Mouse (Mus musculus) Patski (cell line): ENCODE results near the gene Zscan22. TPM values are rescaled to one million over a fixed set of nuclear protein-coding genes. Genes with fewer than 3 reads are reported as not detected.
"Not testable (repeated sequence)": the region's sequence is repeated elsewhere in the genome, so short reads cannot be mapped to it uniquely, and the experiment has no call there.

Experiments
- ATAC-seq: fragments of 100-300 bp; one replicate; pipeline ENCODE4 v1.8.0; 2021
- CTCF ChIA-PET: fragments of 350-600 bp; sonication (Branson Sonifier 250); formaldehyde crosslinking; loops from one replicate; lab custom pipeline; 2022; ENCODE audit warnings: inconsistent platforms; lab: Charles Lee
- POLR2A ChIA-PET: fragments of 350-600 bp; sonication (Branson Sonifier 250); formaldehyde crosslinking; loops from one replicate; lab custom pipeline; 2022; ENCODE audit warnings: antibody characterized with exemption, inconsistent platforms; lab: Charles Lee
- DNase-seq: peaks from one replicate; pipeline ENCODE4 v3.0.0-alpha.2; 2011; ENCODE audit warnings: low read depth, low spot score
- H3K27me3 ChIP-seq: fragments of 371-371 bp; one replicate; pipeline ENCODE4 v1.5.1; 2021
- CTCF ChIP-seq: fragments of 100-300 bp; IDR thresholded peaks from one replicate; pipeline ENCODE4 v1.5.1; 2021
- in situ Hi-C: fragments of 300-500 bp; cut with MboI; formaldehyde crosslinking; loops from 3 replicates; pipeline ENCODE4 v1.11.1; 2018; ENCODE audit warnings: low pct_unique_long_range_greater_than_20kb, mixed read lengths
- polyA plus RNA-seq: library from polyadenylated mRNA; unstranded; gene quantifications from one replicate; pipeline ENCODE4 v1.2.3, GENCODE M21; 2021

Zscan22 gene
- polyA plus RNA-seq, 1 experiment from 2014 or later, result 15.7 TPM

GRCm38 (mm10) chr7:12903623-12904022 lies 6.0 kb downstream of the Zscan22 start:
- in situ Hi-C loops, result no loop called here
- CTCF ChIA-PET, result interaction anchor here (1.5 kb wide), 1 partner anchor 9 kb away, joined by 5 read pairs; no protein-coding TSS in a partner anchor
- POLR2A ChIA-PET, result interaction anchor here (0.6 kb wide), 1 partner anchor 38 kb away, joined by 4 read pairs; no protein-coding TSS in a partner anchor
- no peak for DNase-seq
- TF ChIP-seq CTCF, result no peak
- H3K27me3 ChIP-seq, result no peaks in the 10 kb centered on the region
- ATAC-seq, result no peak

- no peak for TF ChIP-seq CTCF
- in situ Hi-C loops, result no loop called here
- H3K27me3 ChIP-seq, result no peaks in the 10 kb centered on the region
- ChIA-PET POLR2A (interaction anchor here (0.6 kb wide), 1 partner anchor 27 kb away, joined by 3 read pairs; no protein-coding TSS in a partner anchor), CTCF (interaction anchor here (1.5 kb wide), 1 partner anchor 7 kb away, joined by 5 read pairs; no protein-coding TSS in a partner anchor)
- DNase-seq, result no peak
- ATAC-seq, result peak; percentile 40
These were observed 7.5 kb downstream of the Zscan22 start for GRCm38 (mm10) chr7:12905146-12905545.

GRCm38 (mm10) chr7:12909498-12909962 lies 11.9 kb downstream of the Zscan22 start:
- peak; percentile 40 for TF ChIP-seq CTCF
- H3K27me3 ChIP-seq, result no peaks in the 10 kb centered on the region
- ChIA-PET POLR2A (interaction anchor here (0.9 kb wide), 1 partner anchor 10 kb away, joined by 3 read pairs; no protein-coding TSS in a partner anchor), CTCF (interaction anchor here (1.0 to 1.7 kb wide), 5 partner anchors 8 to 92 kb away, joined by 3 to 6 read pairs (median 5); partner anchors contain the start of gene Zscan22)
- DNase-seq, result no peak
- no peak for ATAC-seq
- in situ Hi-C loops, result no loop called here

GRCm38 (mm10) chr7:12910181-12910668 lies 12.6 kb downstream of the Zscan22 start:
- POLR2A ChIA-PET, result interaction anchor here (0.9 kb wide), 1 partner anchor 10 kb away, joined by 3 read pairs; no protein-coding TSS in a partner anchor
- no peak for DNase-seq
- H3K27me3 ChIP-seq, result no peaks in the 10 kb centered on the region
- CTCF ChIA-PET, result interaction anchor here (1.0 to 1.5 kb wide), 3 partner anchors 9 to 34 kb away, joined by 3 to 6 read pairs (median 3); partner anchors contain the start of gene Zscan22
- ATAC-seq, result no peak
- no peak for TF ChIP-seq CTCF
- in situ Hi-C loops, result no loop called here

GRCm38 (mm10) chr7:12913556-12913955 lies 15.9 kb downstream of the Zscan22 start:
- ATAC-seq (peak; percentile 69), DNase-seq (no peak)
- no peaks in the 10 kb centered on the region for H3K27me3 ChIP-seq
- POLR2A ChIA-PET, result no interaction called here
- peak; percentile 68 for TF ChIP-seq CTCF
- CTCF ChIA-PET, result interaction anchor here (0.9 kb wide), 1 partner anchor 31 kb away, joined by 3 read pairs; no protein-coding TSS in a partner anchor
- in situ Hi-C loops, result no loop called here

- H3K27me3 ChIP-seq, ATAC-seq, POLR2A ChIA-PET, DNase-seq, in situ Hi-C loops: not testable (repeated sequence)
- CTCF ChIA-PET, result interaction anchor here (1.5 kb wide), 1 partner anchor 24 kb away, joined by 5 read pairs; no protein-coding TSS in a partner anchor
These were observed 22.9 kb downstream of the Zscan22 start for GRCm38 (mm10) chr7:12920495-12920894.

- in situ Hi-C loops, result no loop called here
- POLR2A ChIA-PET, result no interaction called here
- peak; percentile 15 for ATAC-seq
- TF ChIP-seq CTCF, result no peak
- CTCF ChIA-PET, result interaction anchor here (1.1 to 2.4 kb wide), 3 partner anchors 12 to 109 kb away, joined by 3 to 7 read pairs (median 3); no protein-coding TSS in a partner anchor
- no peaks in the 10 kb centered on the region for H3K27me3 ChIP-seq
- DNase-seq, result peak; percentile 20
These were observed 23.7 kb downstream of the Zscan22 start for GRCm38 (mm10) chr7:12921318-12921704.

GRCm38 (mm10) chr7:12921705-12922465 lies 24.3 kb downstream of the Zscan22 start, which contains the start of gene Rps5:
Rps5 (plus strand) TSS chr7:12922290.
- POLR2A ChIA-PET, result interaction anchor here (1.5 kb wide), 1 partner anchor 56 kb away, joined by 3 read pairs; the partner anchor contains the start of gene Zfp446
- DNase-seq (peak; percentile 96), ATAC-seq (peak; percentile 98)
- in situ Hi-C loops, result no loop called here
- CTCF ChIA-PET, result interaction anchor here (0.8 to 2.4 kb wide), 4 partner anchors 12 to 108 kb away, joined by 3 to 7 read pairs (median 3); no protein-coding TSS in a partner anchor
- no peaks in the 10 kb centered on the region for H3K27me3 ChIP-seq
- TF ChIP-seq CTCF, result peak; percentile 74

- CTCF ChIA-PET, result interaction anchor here (0.8 to 2.4 kb wide), 4 partner anchors 11 to 36 kb away, joined by 3 to 7 read pairs (median 3); no protein-coding TSS in a partner anchor
- ATAC-seq, result no peak
- no peak for TF ChIP-seq CTCF
- DNase-seq, result no peak
- in situ Hi-C loops, result no loop called here
- no peaks in the 10 kb centered on the region for H3K27me3 ChIP-seq
- POLR2A ChIA-PET, result interaction anchor here (1.2 to 1.5 kb wide), 2 partner anchors 9 to 55 kb away, joined by 3 to 4 read pairs; partner anchors contain the start of gene Zfp446
These were observed 25.1 kb downstream of the Zscan22 start for GRCm38 (mm10) chr7:12922729-12923128.

- POLR2A ChIA-PET, result no interaction called here
These were observed 28.7 kb downstream of the Zscan22 start for GRCm38 (mm10) chr7:12926316-12926715.

More at GRCm38 (mm10) chr7:12926316-12926715, 28.7 kb downstream of the Zscan22 start:
- ATAC-seq, result no peak
- in situ Hi-C loops, result no loop called here
- CTCF ChIA-PET, result interaction anchor here (1.3 kb wide), 1 partner anchor 25 kb away, joined by 3 read pairs; no protein-coding TSS in a partner anchor
- no peak for TF ChIP-seq CTCF
- no peaks in the 10 kb centered on the region for H3K27me3 ChIP-seq
- no peak for DNase-seq
